Mouse (Mus musculus) limb, embryonic 11.5 days (tissue): ENCODE data around the gene Ldah. TPM values are rescaled to one million over a fixed set of nuclear protein-coding genes. Genes with fewer than 3 reads are reported as not detected.

ENCODE experiments used
- polyA plus RNA-seq: library from polyadenylated mRNA; unstranded; fragments of >200 nt; fragmentation: Nextera tagmentation; extraction: Ambion mirVana; gene quantifications from 2 replicates; pipeline ENCODE4 v1.2.1, GENCODE M21; 2014

The Ldah gene
- polyA plus RNA-seq, 1 experiment from 2014 or later = 62.2 TPM

Other genes with a start within 250 kb of the Ldah start
- gene Apob, start 230.5 kb upstream of the Ldah start, polyA plus RNA-seq = 0.25 and 0.35 TPM in 2 replicates
- gene Gdf7, start 93.8 kb downstream of the Ldah start, polyA plus RNA-seq = 0.13 and 0.23 TPM in 2 replicates
- 11.8 and 13.0 TPM in 2 replicates for gene Hs1bp3, start 105.3 kb downstream of the Ldah start, polyA plus RNA-seq